Comparison of ENCODE assay signal across 8 mouse cellular contexts in genomic region chr5:25082542-25082941, GRCm38 (mm10). TPM values are rescaled to one million over a fixed set of nuclear protein-coding genes. Genes with fewer than 3 reads are reported as not detected.
DNase-seq lines count a peak whose midpoint lies in the region; ATAC-seq and TF ChIP-seq lines count a peak whose summit lies in the region.

No protein-coding gene starts in this region.

- H3K9ac ChIP-seq in embryonic facial prominence, embryonic 14.5 days (ENCODE audit: low read depth, low read length) = no peak overlapping the region
- no peak overlapping the region for H3K9ac ChIP-seq in lung, postnatal 0 days (replicated peaks; ENCODE audit: low read depth)

- H3K9me3 ChIP-seq in embryonic facial prominence, embryonic 14.5 days (ENCODE audit: control insufficient read depth, low read length) = no peaks in the 10 kb centered on the region
- no peaks in the 10 kb centered on the region for H3K9me3 ChIP-seq in lung, postnatal 0 days (ENCODE audit: low read length)

- TF ChIP-seq POLR2A in testis, adult 2 months (IDR thresholded peaks at IDR 0.05; ENCODE audit: control insufficient read depth, low read depth, low read length) = no peak

- H3K4me2 ChIP-seq in embryonic facial prominence, embryonic 14.5 days (ENCODE audit: low read depth, low read length) = no peak overlapping the region
- H3K4me2 ChIP-seq in lung, postnatal 0 days (replicated peaks; ENCODE audit: low read depth, low read length) = no peak overlapping the region

- no peak overlapping the region for H3K4me3 ChIP-seq in testis, adult 2 months (ENCODE audit: control insufficient read depth, low read depth, low read length)
- H3K4me3 ChIP-seq in embryonic facial prominence, embryonic 14.5 days (ENCODE audit: low read depth, low read length) = no peak overlapping the region
- no peak overlapping the region for H3K4me3 ChIP-seq in lung, postnatal 0 days (ENCODE audit: low read depth, low read length)

- no peaks in the 10 kb centered on the region; the same call in 1 of the 2 replicates for H3K4me1 ChIP-seq in testis, adult 2 months (ENCODE audit: control insufficient read depth, insufficient read depth, low read length)
- no peaks in the 10 kb centered on the region for H3K4me1 ChIP-seq in embryonic facial prominence, embryonic 14.5 days (ENCODE audit: control insufficient read depth, insufficient read depth, low read length)
- peaks cover 4% of the 10 kb centered on the region for H3K4me1 ChIP-seq in lung, postnatal 0 days (ENCODE audit: insufficient read depth, low read depth, low read length)

- no peak for DNase-seq in frontal cortex, postnatal 25 days (ENCODE audit: low spot score in 2 of 2)
- DNase-seq in testis, postnatal 14 days (ENCODE audit: low spot score) = no peak
- peak; percentile 50 for DNase-seq in embryonic facial prominence, embryonic 14.5 days (ENCODE audit: low spot score)
- peak; percentile 91 for DNase-seq in lung, postnatal 0 days (ENCODE audit: low spot score)
- no peak for DNase-seq in urinary bladder, adult 18-20 months (ENCODE audit: low spot score in 2 of 2)
- no peak for DNase-seq in ovary, postnatal 14 days (ENCODE audit: low spot score)

- TF ChIP-seq CTCF in testis, adult 2 months (IDR thresholded peaks at IDR 0.05; ENCODE audit: control insufficient read depth, insufficient read depth, insufficient replicate concordance, low read depth, low read length) = peak; percentile 48; the same call in 1 of the 2 replicates
- TF ChIP-seq CTCF in lung, postnatal 0 days (IDR thresholded peaks at IDR 0.05) = peak; percentile 88

- 34% methylated on average over 2 of the region's 2 CpGs for WGBS in embryonic facial prominence, embryonic 14.5 days
- 38% methylated on average over 2 of the region's 2 CpGs for WGBS in lung, postnatal 0 days

- TF ChIP-seq EP300 in lung, postnatal 0 days (IDR thresholded peaks at IDR 0.05) = no peak

- H3K36me3 ChIP-seq in testis, adult 2 months (ENCODE audit: control insufficient read depth, insufficient read depth, low read length) = no peaks in the 10 kb centered on the region
- no peaks in the 10 kb centered on the region for H3K36me3 ChIP-seq in embryonic facial prominence, embryonic 14.5 days (ENCODE audit: control insufficient read depth, insufficient read depth, low read length)
- no peaks in the 10 kb centered on the region for H3K36me3 ChIP-seq in lung, postnatal 0 days (ENCODE audit: insufficient read depth, low read length)

- ATAC-seq in frontal cortex, adult (ENCODE audit: low TSS enrichment) = 0 out of 2 replicates have a peak, but pooled peaks have one; percentile 5
- peak; percentile 75 for ATAC-seq in embryonic facial prominence, embryonic 14.5 days (ENCODE audit: low read depth)
- ATAC-seq in lung, postnatal 0 days = peak; percentile 72

- no peaks in the 10 kb centered on the region for H3K27me3 ChIP-seq in testis, adult 2 months (ENCODE audit: control insufficient read depth, insufficient read depth, low read length)
- H3K27me3 ChIP-seq in embryonic facial prominence, embryonic 14.5 days (replicated peaks; ENCODE audit: control insufficient read depth, insufficient read depth, low read length) = no peaks in the 10 kb centered on the region
- H3K27me3 ChIP-seq in lung, postnatal 0 days (replicated peaks; ENCODE audit: insufficient read depth, low read length) = no peaks in the 10 kb centered on the region

- H3K27ac ChIP-seq in testis, adult 2 months (ENCODE audit: control insufficient read depth, insufficient read depth, low read depth, low read length) = no peak overlapping the region
- no peak overlapping the region for H3K27ac ChIP-seq in embryonic facial prominence, embryonic 14.5 days (replicated peaks; ENCODE audit: low read depth, low read length)
- no peak overlapping the region for H3K27ac ChIP-seq in lung, postnatal 0 days (ENCODE audit: low read length)

RNA-seq across cellular contexts. Expression of gene Prkag2, which starts 17.9 kb away (rescaled TPM):
- polyA plus RNA-seq in testis, adult 2 months (2012; rRNA removed) = 133 and 149 TPM in 2 replicates
- polyA plus RNA-seq in embryonic facial prominence, embryonic 14.5 days (2014; fragmentation: Nextera tagmentation; extraction: Ambion mirVana) = 24.4 and 28.2 TPM in 2 replicates
- 16.2 and 17.0 TPM in 2 replicates for polyA plus RNA-seq in lung, postnatal 0 days (2015; fragmentation: Nextera tagmentation; extraction: Ambion mirVana)

Comparison
In these comparisons a context has a peak if more than half of its experiments do, and no peak if none do; other contexts are left out.
1. ATAC-seq: peak in every context shown above with its lines; median percentile 75 in embryonic facial prominence, embryonic 14.5 days; 72 in lung, postnatal 0 days; 5 in frontal cortex, adult.
2. DNase-seq: peak in embryonic facial prominence, embryonic 14.5 days (single experiment) and lung, postnatal 0 days (single experiment); none in frontal cortex, postnatal 25 days (0 of 2), testis, postnatal 14 days (single experiment), urinary bladder, adult 18-20 months (0 of 2) and ovary, postnatal 14 days (single experiment).